Mouse (Mus musculus) intestine, embryonic 16.5 days (tissue): ENCODE data around the gene Pcnx. TPM values are rescaled to one million over a fixed set of nuclear protein-coding genes. Genes with fewer than 3 reads are reported as not detected.
A peak's percentile ranks its signal among the peaks of the same experiment; 100 is the strongest.

Experiments
- ATAC-seq: fragments of 200-750 bp; cut with Nextera tagmentation; 2 replicates; pipeline ENCODE4 v1.8.0; 2017; ENCODE audit warnings: moderate TSS enrichment, moderate library complexity
- H3K27ac ChIP-seq: fragments of 300-500 bp; sonication (generic); 2 replicates; pipeline ENCODE4 v1.5.1; 2014; ENCODE audit warnings: mild to moderate bottlenecking, low read length
- H3K27me3 ChIP-seq: fragments of 300-500 bp; sonication (generic); replicated peaks from 2 replicates; pipeline ENCODE4 v1.6.1; 2014; ENCODE audit warnings: low read length, control low read depth, mixed read lengths; ENCODE audit not compliant: control insufficient read depth, insufficient read depth
- H3K36me3 ChIP-seq: fragments of 300-500 bp; sonication (generic); 2 replicates; pipeline ENCODE4 v1.6.1; 2014; ENCODE audit warnings: low read length, control low read depth; ENCODE audit not compliant: control insufficient read depth, insufficient read depth
- H3K4me1 ChIP-seq: fragments of 300-500 bp; sonication (generic); 2 replicates; pipeline ENCODE4 v1.6.1; 2014; ENCODE audit warnings: low read length, control low read depth, mixed read lengths; ENCODE audit not compliant: control insufficient read depth, insufficient read depth
- H3K4me2 ChIP-seq: fragments of 300-500 bp; sonication (generic); 2 replicates; pipeline ENCODE4 v1.6.1; 2014; ENCODE audit warnings: low read depth, low read length, control low read depth
- H3K4me3 ChIP-seq: fragments of 300-500 bp; sonication (generic); 2 replicates; pipeline ENCODE4 v1.5.1; 2014; ENCODE audit warnings: mild to moderate bottlenecking, low read length
- H3K9ac ChIP-seq: fragments of 300-500 bp; sonication (generic); 2 replicates; pipeline ENCODE4 v1.6.1; 2014; ENCODE audit warnings: low read depth, low read length
- H3K9me3 ChIP-seq: fragments of 300-500 bp; sonication (generic); 2 replicates; pipeline ENCODE4 v1.6.1; 2016; ENCODE audit warnings: low read length, control low read depth; ENCODE audit not compliant: control insufficient read depth
- WGBS: fragments of 180-500 bp; shearing (Covaris S2); extraction: QIAGEN DNeasy Blood & Tissue Kit; methylation state at CpG from one replicate; pipeline ENCODE4 v1.1.7; 2014; 5-methylcytosine and 5-hydroxymethylcytosine counted together
- polyA plus RNA-seq: library from polyadenylated mRNA; unstranded; fragments of >200 nt; fragmentation: Nextera tagmentation; extraction: Ambion mirVana; gene quantifications from 2 replicates; pipeline ENCODE4 v1.2.1, GENCODE M21; 2015

Pcnx gene
- polyA plus RNA-seq, 1 experiment from 2014 or later: 6.3 TPM

DNA sequence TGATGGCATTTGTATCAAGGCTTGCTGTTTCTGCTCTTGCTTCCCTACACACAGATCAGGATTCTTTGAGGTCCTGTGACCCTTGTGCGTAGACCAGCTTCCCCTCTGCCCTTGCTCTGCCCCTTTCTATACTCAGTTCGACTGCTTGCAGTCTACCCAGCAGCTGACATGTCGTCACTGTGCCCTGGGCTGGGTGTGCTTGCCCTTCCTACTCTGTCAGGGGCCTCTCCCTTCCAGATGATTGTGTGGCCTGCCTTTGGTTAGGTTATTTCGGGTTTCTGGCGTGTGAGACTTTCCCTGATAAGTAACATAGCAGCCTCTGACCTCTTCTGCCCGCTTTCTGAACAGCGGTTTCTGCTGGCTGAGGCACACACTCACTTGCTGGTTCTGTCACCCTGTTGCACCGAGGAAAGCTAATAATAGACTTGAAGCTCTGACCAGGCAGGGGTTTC, 2.6 kb downstream of the Pcnx start:
- Histone ChIP-seq H3K27me3 (no peaks in the 10 kb centered on the region), H3K9me3 (no peaks in the 10 kb centered on the region), H3K27ac (no peak overlapping the region), H3K36me3 (no peaks in the 10 kb centered on the region), H3K4me2 (peak overlapping the region; percentile 71), H3K9ac (0 out of 2 replicates have a peak overlapping the region, but pooled peaks have one; percentile 38), H3K4me3 (peak overlapping the region; percentile 82), H3K4me1 (peaks cover 31% of the 10 kb centered on the region)
- 29% methylated on average over 8 of the region's 8 CpGs for WGBS
- ATAC-seq: peak; percentile 36

DNA sequence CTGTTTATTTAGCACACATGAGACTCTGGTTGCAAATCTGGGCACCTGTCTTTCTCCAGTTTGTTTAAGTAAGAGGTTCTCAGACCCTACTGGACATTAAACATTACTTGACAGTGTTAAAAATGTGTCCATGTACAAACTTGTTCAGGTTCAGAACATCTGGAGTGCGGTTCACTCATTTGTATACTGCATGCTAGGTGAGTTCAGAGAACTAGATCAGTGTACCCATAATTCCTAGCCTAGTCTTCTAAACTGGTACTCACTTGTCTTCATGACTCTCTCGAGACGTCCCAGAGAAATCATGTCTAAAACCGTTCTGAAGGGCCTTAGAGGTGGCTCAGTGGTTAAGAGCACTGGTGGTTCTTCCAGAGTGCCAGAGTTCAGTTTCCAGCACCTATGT, 4.1 kb downstream of the Pcnx start:
- Histone ChIP-seq H3K9me3 (no peaks in the 10 kb centered on the region), H3K36me3 (no peaks in the 10 kb centered on the region), H3K27me3 (no peaks in the 10 kb centered on the region), H3K4me1 (peaks cover 18% of the 10 kb centered on the region), H3K27ac (no peak overlapping the region), H3K4me2 (no peak overlapping the region), H3K9ac (no peak overlapping the region), H3K4me3 (no peak overlapping the region)
- 80% methylated on average over 4 of the region's 4 CpGs for WGBS
- no peak for ATAC-seq

DNA sequence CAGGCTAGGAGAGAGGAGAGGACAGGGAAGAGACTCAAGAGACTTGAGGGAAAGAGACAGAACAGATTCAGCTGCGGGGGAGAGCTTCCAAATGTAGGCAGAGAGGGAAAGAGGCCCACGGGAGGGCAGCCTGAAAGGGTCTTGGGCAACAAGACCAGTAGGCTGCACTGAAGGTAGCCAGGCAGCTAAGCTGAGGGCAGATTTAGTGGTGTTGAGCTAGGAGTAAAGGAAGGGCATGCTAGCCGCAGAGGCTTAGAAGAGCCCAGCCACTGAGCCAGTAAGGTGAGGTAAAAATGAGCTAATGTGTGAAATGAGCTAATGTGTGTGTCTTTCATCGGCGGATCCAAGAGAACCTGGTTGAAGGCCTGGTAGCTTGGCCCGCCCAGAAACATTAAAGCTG, 5.4 kb downstream of the Pcnx start:
- ATAC-seq: no peak
- Histone ChIP-seq H3K27ac (no peak overlapping the region), H3K36me3 (no peaks in the 10 kb centered on the region), H3K4me2 (no peak overlapping the region), H3K9me3 (no peaks in the 10 kb centered on the region), H3K4me1 (peaks cover 19% of the 10 kb centered on the region), H3K9ac (no peak overlapping the region), H3K4me3 (no peak overlapping the region), H3K27me3 (no peaks in the 10 kb centered on the region)
- 91% methylated on average over 6 of the region's 6 CpGs for WGBS

DNA sequence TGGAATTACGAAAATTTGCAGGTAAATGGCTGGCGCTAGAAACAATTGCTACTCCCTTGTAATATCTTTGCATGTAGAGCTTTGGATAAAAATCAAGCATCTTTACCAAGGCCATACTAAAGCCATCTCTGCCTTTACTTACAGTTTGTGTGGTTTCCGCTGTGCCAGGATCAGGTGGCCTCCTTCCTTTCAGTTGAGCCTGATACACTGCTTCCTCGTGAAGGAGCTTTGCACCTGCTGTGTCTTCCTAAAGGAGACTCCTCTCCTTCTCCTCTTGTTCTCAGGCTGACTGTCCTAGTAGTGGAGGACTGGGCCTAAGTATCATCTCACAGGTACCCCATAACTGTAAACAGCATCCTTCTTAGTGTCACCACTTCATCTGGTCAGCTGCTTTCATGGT, 7.5 kb downstream of the Pcnx start:
- H3K36me3 ChIP-seq: no peaks in the 10 kb centered on the region
- no peak overlapping the region for H3K4me3 ChIP-seq
- H3K9me3 ChIP-seq: no peaks in the 10 kb centered on the region
- no peak overlapping the region for H3K4me2 ChIP-seq
- ATAC-seq: no peak
- peaks cover 22% of the 10 kb centered on the region for H3K4me1 ChIP-seq
- no peaks in the 10 kb centered on the region for H3K27me3 ChIP-seq
- WGBS: 91% methylated on average over 4 of the region's 4 CpGs
- H3K27ac ChIP-seq: no peak overlapping the region
- no peak overlapping the region for H3K9ac ChIP-seq

DNA sequence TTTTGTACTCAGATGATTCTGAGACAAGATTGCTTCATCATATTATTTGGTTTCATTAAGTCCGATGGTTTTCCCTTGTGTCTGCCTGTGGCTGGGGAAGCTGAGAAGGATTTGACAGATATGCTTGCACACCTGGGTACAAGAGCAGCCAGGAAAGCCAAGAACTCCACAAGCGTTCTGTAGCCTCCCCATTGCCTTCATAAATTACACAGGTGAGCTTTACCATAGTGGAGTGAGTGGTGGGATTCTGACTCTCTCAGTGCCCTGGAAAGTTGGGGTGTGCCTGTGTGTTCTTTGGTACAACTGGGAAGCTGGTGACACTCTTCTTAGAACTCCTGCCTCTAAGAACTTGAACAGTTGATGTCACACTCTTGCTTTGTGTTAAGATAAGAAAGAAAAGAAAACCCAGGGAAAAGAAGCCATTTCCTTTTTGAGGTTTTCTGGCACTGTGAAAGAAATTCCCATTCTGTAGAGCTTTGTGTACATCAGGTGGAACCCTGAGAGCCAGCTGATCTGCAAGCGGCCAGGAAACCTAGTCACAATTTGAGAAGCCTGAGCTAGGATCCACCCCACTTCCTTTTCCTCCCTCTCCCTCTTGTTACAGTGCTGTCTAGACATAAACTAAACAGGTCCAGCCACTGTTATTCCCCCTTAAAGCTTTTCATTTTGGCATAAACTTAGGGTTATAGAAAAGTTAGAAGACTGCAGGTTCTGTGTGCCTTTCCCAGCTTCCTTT, 9.6 kb downstream of the Pcnx start:
- no peak overlapping the region for H3K4me2 ChIP-seq
- H3K4me3 ChIP-seq: no peak overlapping the region
- no peak overlapping the region for H3K27ac ChIP-seq
- WGBS: 66% methylated on average over 3 of the region's 3 CpGs
- no peak for ATAC-seq
- no peaks in the 10 kb centered on the region for H3K27me3 ChIP-seq
- no peaks in the 10 kb centered on the region for H3K36me3 ChIP-seq
- peaks cover 20% of the 10 kb centered on the region for H3K4me1 ChIP-seq
- H3K9ac ChIP-seq: no peak overlapping the region
- no peaks in the 10 kb centered on the region for H3K9me3 ChIP-seq

DNA sequence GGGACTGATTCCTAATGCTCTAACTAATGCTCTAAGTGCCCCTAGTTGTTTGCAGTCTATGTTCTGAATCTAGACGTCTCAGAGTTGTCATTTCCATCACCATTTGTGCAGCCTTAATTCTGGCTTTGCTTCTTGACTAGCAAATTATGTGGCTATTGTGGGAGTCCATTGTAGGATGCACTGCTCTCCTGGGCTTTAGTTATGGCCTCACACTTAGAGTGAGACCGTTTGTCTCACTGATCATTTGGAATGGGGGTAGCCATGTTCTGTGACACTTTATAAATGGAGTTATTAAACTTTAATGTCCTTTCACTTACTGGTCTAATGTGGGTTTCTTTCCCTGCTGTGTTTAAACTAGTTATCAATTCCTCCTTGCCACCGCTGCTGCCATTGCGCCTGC, 13.5 kb downstream of the Pcnx start:
- 64% methylated on average over 4 of the region's 4 CpGs for WGBS
- no peak for ATAC-seq
- no peaks in the 10 kb centered on the region for H3K36me3 ChIP-seq
- H3K4me1 ChIP-seq: peaks cover 21% of the 10 kb centered on the region
- H3K9me3 ChIP-seq: no peaks in the 10 kb centered on the region
- no peak overlapping the region for H3K4me3 ChIP-seq
- no peak overlapping the region for H3K4me2 ChIP-seq
- H3K27ac ChIP-seq: no peak overlapping the region
- no peak overlapping the region for H3K9ac ChIP-seq
- no peaks in the 10 kb centered on the region for H3K27me3 ChIP-seq

DNA sequence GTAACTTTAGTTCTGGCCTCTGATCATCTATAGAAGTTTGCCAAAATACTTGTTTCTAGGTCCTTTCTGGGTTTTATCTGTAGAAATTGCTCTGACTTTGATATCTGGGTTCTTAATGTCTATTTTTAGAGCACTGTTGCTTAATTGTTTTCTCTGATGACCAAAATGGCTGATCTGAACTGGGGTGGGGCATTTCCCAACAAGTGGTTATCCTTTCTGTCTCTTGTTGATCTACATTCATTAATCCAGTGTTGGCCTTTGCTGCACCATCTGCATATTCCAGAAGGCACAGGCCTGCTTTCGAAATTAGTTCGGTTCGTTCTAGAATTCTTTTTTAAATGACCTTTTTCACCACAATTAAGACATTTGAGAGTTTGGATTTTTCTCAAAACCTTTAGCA, 20.3 kb downstream of the Pcnx start:
- no peaks in the 10 kb centered on the region for H3K36me3 ChIP-seq
- H3K9me3 ChIP-seq: no peaks in the 10 kb centered on the region
- no peaks in the 10 kb centered on the region for H3K27me3 ChIP-seq
- no peak overlapping the region for H3K4me2 ChIP-seq
- no peak overlapping the region for H3K9ac ChIP-seq
- H3K27ac ChIP-seq: no peak overlapping the region
- 94% methylated on average over 3 of the region's 3 CpGs for WGBS
- no peak for ATAC-seq
- H3K4me1 ChIP-seq: peaks cover 11% of the 10 kb centered on the region
- no peak overlapping the region for H3K4me3 ChIP-seq

DNA sequence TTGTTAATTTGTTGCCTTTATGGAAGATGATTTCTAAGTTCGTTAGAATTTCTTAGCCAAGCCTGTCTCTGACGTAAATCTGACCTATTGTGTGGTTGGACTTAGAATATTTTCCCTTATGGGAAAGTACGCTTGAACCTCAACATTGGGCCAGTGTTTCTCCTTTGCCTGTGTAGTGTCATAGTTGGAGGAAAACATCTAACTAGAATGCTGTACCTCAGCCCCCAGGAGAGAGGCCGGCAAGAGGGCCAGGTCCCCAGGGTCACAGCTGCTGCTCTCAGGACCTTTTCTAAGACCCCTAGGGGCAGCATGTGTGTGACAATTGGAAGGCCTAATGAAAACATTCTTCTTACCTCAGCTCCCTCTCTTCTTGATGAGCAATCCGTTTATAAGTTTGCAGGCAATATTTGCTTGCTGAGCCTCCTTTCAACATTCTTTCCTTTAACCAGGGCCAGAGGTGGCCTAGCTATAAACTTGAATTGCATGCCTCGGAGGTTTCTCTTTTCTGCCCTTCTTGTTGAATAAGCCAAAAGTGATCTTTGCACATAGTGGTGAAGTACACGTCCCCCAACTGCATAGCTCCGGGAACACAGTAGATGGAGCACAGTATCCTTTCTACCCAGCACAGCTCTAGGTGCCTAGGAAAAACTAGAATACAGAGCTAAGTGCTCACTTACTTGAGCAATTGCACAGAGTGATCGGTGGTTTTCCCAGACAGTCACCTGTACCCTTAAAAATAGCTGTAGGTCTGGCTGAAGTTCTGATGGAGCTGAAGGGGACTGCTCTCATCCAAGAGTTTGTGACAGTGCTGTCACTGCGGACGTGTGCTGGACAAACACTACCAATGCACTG, 23.7 kb downstream of the Pcnx start:
- Histone ChIP-seq H3K36me3 (no peaks in the 10 kb centered on the region), H3K9me3 (no peaks in the 10 kb centered on the region), H3K4me1 (peaks cover 28% of the 10 kb centered on the region), H3K27me3 (no peaks in the 10 kb centered on the region), H3K9ac (no peak overlapping the region), H3K27ac (peak overlapping the region; percentile 69), H3K4me3 (no peak overlapping the region), H3K4me2 (peak overlapping the region; percentile 17)
- peak; percentile 61 for ATAC-seq
- WGBS: 54% methylated on average over 11 of the region's 11 CpGs

DNA sequence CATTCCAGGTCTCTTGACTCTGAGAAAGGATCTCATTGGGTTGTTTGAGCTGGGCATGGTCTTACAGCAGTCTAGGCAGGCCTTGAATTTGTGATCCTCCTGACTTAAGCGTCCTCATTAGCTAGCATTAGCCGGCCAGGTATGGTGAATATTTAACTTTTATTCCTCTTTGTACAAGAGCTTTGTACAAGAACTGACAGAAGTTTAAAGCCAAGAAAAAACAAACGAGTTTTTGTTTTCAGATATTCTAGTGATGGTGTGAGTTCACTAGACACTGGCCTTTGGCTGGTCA, 24.2 kb downstream of the Pcnx start:
- Histone ChIP-seq H3K4me1 (peaks cover 28% of the 10 kb centered on the region), H3K4me3 (no peak overlapping the region), H3K4me2 (peak overlapping the region; percentile 17), H3K27me3 (no peaks in the 10 kb centered on the region), H3K27ac (peak overlapping the region; percentile 69), H3K9ac (no peak overlapping the region), H3K9me3 (no peaks in the 10 kb centered on the region), H3K36me3 (no peaks in the 10 kb centered on the region)
- 45% methylated on average over 3 of the region's 3 CpGs for WGBS
- peak; percentile 89 for ATAC-seq
